Mouse (Mus musculus) skeletal muscle tissue, adult 2 months (tissue): ENCODE results near the gene Urb1.
A peak's percentile ranks its signal among the peaks of the same experiment; 100 is the strongest.
"Not testable (repeated sequence)": the region's sequence is repeated elsewhere in the genome, so short reads cannot be mapped to it uniquely, and the experiment has no call there.

Experiments
- DNase-seq: peaks from one replicate; pipeline ENCODE4 v3.0.0-alpha.2; 2012; ENCODE audit warnings: low read depth, low spot score

The Urb1 gene

GRCm38 (mm10) chr16:90823986-90824385 is 13.8 kb upstream of the Urb1 start:
- not testable (repeated sequence) for DNase-seq

- DNase-seq = peak; percentile 44
Measured at GRCm38 (mm10) chr16:90822981-90823380, 12.8 kb upstream of the Urb1 start.

- no peak for DNase-seq
Measured at GRCm38 (mm10) chr16:90822284-90822935, 12.2 kb upstream of the Urb1 start.

DNA sequence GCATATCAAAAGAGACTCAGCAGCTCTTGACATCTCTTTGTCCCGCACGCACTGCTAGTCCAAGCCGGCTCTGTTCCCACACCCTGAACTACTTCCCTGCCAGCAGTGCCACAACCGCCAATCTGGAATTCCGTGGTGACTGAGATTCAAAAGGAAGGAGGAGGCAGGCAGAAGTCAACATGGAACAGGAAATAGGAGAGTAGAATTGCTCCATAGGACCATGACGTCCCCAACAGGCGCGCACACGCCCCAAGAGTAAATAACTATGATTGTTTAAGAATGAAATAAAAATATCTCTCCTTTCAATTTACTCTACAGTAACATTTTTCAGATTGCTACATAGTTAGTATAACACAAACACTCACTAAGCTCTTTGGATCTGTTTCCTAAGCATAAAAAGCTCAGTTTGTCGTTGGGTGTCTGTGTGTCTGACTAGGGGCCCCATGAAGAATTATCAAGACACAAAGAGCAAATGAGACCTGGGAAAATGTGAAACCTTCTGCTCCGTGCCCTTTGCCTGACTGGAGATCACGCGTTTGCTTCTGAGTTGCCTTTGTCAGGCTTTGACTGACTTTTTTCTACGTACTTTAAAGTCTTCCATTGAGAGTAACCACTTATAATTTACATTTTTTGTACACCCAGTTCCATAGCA is 11.0 kb upstream of the Urb1 start:
- DNase-seq = no peak

- DNase-seq = no peak
Measured at GRCm38 (mm10) chr16:90820326-90820725, 10.1 kb upstream of the Urb1 start.

- DNase-seq = no peak
Measured at GRCm38 (mm10) chr16:90812086-90812485, 1.9 kb upstream of the Urb1 start.

DNA sequence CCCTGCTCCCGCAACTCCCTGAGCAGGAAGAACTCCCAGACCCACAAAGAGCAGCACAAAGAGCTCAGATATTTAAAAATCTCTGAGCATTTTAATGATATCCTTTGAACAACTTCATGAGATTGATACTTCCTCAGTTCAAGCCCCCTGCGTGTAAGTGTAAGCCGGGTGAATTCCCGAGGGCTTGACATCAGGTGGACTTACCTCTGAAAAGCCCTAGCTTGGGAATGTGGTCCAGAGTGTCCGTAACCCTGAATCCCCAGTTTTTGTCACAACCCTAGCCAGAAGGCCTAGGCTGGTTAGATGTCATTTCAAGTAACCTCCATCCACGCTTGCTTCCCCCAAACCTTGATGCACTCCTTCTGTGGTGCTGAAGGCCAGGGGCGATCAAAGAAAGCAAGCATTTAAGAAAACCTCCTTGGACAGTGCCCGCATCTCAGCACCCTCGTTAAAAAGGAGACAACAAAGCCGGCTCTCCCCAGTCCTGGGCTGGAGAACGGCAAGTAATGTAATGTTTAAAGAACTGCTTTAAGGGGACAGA is 573 bp upstream of the Urb1 start:
- DNase-seq = no peak

DNA sequence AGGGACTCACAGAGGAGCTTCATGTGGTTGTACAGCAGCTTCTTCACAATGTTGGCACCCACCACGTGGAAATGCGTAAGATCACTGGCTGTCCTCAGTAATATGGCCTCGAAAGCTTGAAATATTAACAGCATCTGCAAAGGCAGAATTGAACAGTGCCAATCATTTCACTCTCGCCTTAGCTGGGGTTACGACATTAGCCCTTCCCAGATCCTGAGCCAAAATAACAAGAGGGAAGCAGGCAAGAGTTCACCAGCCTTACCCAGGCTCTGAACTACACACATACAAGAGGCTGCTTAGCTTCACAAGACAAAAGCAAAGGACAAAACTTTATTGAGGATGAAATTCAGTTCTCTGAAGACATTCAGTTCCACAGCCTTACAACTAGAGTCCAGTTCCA is 5.7 kb downstream of the Urb1 start:
- DNase-seq = no peak

DNA sequence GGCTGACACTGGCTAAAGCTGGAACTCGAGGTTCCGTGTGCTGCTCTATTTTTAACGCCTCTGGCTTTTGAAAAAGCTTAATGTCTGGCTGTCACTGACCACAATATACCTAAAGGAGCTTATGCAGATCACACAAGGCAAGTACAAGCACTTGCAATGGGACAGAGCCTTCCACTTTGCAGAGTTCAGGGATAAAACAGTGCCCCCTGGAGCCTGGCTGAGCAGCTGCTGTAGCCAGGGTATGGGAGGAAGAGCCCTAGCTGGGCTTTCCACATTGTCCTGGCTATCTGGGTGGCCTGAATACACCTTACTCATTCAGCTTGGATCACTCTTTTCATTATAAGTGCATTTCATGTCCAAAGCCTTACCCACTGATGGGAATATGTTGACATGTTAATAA is 8.3 kb downstream of the Urb1 start:
- DNase-seq = no peak

DNA sequence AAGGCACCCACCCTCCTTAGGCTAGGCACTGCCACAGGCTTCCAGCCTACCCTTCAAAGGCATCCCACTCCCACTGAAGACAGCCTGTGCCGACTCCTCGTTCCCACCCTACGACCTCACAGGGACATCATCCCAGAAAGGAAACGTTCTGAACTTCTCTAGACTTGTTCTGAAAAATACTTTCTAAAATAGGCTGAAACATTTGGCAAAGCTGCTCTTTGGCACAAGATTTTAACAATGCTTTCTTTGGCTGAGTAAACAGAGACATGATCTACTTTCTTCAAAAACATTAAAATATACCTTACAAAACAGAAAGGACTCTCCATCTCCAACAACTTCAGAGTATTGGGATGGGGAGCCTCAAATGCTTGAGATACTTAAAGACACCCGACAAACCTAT is 9.0 kb downstream of the Urb1 start:
- no peak for DNase-seq

GRCm38 (mm10) chr16:90799840-90800239 is 10.4 kb downstream of the Urb1 start:
- DNase-seq = no peak

DNA sequence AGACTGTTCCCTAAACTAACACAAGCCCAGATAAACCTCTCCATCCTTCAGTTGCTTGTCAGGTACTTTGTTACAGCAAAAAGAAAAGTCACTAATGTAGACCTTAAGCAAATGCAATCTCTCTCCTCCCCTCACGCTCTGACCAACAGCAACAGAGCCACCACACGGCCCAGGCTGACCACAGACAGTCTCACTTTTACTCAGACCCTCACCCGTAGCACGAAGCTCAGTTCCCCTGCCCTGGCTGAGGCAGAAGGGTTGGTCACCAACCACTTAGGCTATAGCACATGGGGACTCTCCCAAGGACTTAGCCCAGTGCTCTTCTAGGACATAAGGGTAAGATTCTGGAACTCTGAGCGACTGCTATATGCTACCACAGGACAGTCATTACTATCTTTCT is 11.4 kb downstream of the Urb1 start:
- no peak for DNase-seq

- DNase-seq = no peak
Measured at GRCm38 (mm10) chr16:90798446-90798845, 11.8 kb downstream of the Urb1 start.

DNA sequence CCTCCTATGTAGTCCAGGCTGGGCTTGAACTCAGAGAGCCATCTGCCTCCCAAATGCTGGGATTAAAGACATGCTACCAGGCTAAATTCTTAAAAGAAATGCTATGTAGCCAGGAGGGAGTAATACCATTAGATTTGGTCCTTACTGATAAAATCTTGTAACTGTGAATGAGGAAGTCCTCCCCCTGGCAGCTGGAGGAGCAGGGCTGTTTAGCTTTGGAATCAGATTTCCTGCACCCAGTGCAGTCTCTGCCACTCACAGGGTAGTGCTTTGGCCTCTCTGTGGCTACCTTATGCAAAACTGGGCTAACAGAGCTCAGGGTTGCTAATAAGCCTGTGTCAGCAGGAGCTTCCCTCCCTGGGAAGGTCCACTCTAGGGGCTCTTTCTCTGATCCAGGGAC is 15.5 kb downstream of the Urb1 start:
- DNase-seq = no peak

- DNase-seq = no peak
Measured at GRCm38 (mm10) chr16:90792500-90792899, 17.7 kb downstream of the Urb1 start.

GRCm38 (mm10) chr16:90792066-90792465 is 18.1 kb downstream of the Urb1 start:
- DNase-seq = no peak

- no peak for DNase-seq
Measured at GRCm38 (mm10) chr16:90790946-90791345, 19.3 kb downstream of the Urb1 start.

DNA sequence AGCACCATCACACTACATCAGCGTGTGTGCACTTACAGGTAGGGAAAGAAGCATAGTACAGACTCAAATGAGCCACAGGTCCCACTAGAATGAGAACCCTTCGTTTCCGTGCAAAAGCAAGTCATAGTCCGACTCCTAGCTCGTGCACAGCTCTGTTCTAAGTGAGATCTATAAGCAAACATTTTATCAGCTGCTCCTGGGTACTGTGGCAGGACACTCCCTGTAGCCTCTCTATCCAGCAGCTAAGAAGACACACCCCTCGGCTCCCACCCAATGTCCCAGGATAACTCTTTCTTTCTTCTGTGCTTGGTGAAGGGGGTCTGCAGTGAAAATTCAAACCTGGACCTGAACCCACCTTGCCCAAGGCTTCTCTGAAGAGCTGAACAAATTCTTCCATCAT is 21.6 kb downstream of the Urb1 start:
- DNase-seq = no peak

DNA sequence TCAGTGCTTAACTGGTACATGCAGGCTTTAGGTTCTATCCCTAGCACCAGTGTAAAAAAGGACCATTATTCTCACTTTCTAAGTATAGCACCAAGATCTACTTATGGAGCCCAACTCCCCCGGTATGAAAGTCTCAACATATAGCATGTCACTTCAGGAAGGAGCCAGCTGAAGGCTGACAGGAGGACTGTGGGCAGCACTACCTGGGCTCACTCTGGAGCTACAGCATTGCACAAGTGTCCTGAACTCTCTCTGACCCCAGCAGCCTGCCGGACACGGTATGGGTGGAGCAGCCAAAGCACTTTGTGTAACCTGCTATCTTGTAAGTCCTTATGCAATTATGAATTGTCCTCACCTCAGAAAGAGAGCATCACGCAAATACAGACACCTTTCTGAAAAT is 25.0 kb downstream of the Urb1 start:
- DNase-seq = no peak

- no peak for DNase-seq
Measured at GRCm38 (mm10) chr16:90783302-90783701, 26.9 kb downstream of the Urb1 start.

GRCm38 (mm10) chr16:90779783-90780182 is 30.4 kb downstream of the Urb1 start:
- DNase-seq = no peak

GRCm38 (mm10) chr16:90775946-90776520 is 34.2 kb downstream of the Urb1 start:
- peak; percentile 32 for DNase-seq

DNA sequence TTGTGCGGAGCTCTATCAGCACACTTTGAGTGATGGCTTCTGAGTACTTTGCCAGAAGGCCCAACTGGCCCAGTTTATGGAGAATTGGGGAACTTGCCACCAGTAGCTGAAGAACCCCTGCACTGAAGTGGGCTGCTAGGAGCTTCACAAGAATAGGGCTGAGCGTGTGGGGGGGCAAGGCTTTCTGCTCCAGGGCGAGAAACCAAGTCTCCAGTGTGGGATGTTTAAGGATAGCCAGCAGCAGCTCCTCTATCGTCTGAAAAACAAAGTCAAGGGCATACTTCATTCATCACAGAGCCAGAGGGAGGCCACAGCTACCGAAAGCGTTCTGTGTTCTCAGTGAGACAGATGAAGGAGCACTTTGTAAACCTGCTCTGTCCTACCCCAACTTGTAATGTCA is 35.6 kb downstream of the Urb1 start:
- DNase-seq = no peak
